Mouse (Mus musculus): Measurements from ENCODE around the gene Rps18. TPM values are rescaled to one million over a fixed set of nuclear protein-coding genes. Genes with fewer than 3 reads are reported as not detected.
"Not testable (repeated sequence)": the region's sequence is repeated elsewhere in the genome, so short reads cannot be mapped to it uniquely, and the experiment has no call there.

The Rps18 gene
- polyA plus RNA-seq, 1 experiment from 2014 or later = 923 TPM

DNA sequence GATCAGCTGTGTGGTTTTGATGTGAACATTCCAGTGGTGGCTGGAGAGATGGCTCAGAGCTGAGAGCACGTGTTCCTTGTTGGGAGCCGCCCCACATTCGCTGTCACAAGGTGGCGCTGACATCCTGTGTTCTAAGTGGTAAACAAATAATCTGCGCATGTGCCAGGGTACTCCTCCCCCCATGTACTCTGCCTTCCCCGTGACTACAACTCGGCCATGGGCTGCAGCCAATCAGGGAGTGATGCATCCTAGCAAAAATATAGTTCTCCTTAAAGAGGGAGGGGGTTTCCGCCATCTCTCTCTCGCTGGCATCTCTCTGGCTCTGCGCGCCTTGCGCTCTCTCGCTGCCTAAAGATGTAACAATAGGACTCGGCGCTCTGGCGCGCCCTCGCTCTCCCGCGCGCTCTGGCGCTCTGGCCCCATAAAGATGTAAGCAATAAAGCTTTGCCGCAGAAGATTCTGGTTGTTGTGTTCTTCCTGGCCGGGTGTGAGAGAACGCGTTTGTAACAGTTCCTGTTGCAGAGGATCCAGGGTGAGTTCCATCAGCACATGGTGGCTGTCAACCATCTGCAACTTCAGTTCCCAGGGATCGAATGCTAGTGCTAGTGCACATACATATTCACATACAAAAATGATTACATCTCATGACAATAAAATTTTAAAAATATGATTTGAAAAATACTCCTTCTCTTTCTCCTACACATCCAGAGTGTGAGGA lies 25.6 kb upstream of the Rps18 start:
- H3K9ac ChIP-seq = peak overlapping the region; percentile 55; the same call in 1 of the 2 replicates
- not testable (repeated sequence) for H3K36me3 ChIP-seq, H3K4me1 ChIP-seq, H3K9me3 ChIP-seq
- H3K27ac ChIP-seq = peak overlapping the region; percentile 76; the same call in 1 of the 2 replicates
- ATAC-seq (ENCODE audit: low FRiP score, low read depth) = peak; percentile 94
- H3K4me3 ChIP-seq = peak overlapping the region; percentile 42
- peak overlapping the region; percentile 63 for H3K4me2 ChIP-seq (replicated peaks)
- 1% methylated on average over 27 of the region's 27 CpGs for WGBS
- peaks cover 35% of the 10 kb centered on the region for H3K27me3 ChIP-seq (replicated peaks)

DNA sequence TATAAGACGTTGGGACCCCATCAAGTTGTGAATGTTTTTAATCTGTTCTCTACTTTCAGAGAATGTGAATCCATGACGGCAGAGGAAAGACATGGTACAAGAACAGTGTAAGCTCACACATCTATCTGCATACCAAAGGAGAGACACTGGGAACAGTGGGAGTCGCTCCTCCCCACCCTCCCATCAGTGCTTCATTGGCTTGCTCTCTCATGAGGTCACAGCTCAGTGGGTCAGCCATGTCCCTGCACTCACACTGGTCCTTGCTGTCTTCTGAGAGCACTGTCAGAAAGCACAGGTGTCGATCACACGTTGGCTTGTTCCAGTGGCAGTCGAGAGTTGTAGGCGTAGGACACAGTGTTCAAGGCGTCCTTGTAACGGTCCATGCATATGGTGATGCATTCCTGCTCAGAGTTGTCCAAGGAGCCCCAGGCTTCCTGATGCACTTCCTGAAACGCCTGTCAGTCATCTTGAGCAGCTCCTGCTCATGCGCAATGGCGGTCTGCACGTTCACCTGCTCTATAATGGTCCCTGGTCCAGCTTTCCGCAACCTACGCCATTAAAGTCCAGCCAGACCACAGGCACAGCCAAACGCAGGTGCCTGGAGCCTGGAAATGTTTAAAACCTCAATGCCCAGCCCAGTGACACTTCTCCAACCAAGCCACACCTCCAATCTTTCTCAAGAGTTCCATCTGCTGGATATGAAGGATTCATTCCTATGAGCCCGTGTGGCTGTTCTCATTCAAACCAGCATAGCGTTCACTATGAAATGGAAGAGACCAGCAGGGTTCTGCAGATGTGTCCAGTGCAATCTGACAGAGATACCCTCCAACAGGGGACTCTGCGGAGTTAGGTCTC lies 24.6 kb upstream of the Rps18 start:
- no peak overlapping the region for H3K4me3 ChIP-seq
- peak; percentile 2; the same call in 1 of the 2 replicates for ATAC-seq (ENCODE audit: low FRiP score, low read depth)
- WGBS = 78% methylated on average over 19 of the region's 19 CpGs
- H3K27ac ChIP-seq = no peak overlapping the region
- H3K27me3 ChIP-seq (replicated peaks) = peaks cover 37% of the 10 kb centered on the region
- peak overlapping the region; percentile 63 for H3K4me2 ChIP-seq (replicated peaks)
- no peak overlapping the region for H3K9ac ChIP-seq
- no peaks in the 10 kb centered on the region for H3K36me3 ChIP-seq
- H3K4me1 ChIP-seq = peaks cover 7% of the 10 kb centered on the region
- H3K9me3 ChIP-seq = no peaks in the 10 kb centered on the region

DNA sequence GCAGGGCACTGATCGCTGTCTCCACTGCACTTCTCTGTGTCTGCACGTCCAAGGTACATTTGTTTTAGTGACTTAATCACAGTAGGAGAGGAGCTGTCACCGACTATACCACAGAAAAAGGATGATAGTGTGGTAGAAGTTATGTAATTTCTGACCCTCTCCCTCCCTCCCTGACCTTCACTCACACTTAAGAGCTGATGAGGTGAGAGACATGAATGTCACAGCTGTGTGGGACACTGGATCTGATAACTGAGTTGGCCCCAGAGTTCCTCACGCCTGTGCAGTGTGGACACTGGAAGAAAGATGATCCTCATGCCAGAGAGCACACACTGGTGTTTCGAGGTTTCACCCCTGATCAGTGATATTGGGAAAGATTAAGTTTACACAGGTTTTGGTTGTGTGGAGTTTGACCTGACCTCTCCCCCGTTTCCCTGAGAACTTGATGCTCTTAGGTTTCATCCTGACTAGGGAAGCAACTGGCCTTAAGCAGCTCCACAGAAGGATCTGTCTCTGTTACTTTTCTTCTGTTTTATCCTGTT lies 23.8 kb upstream of the Rps18 start:
- no peak for ATAC-seq (ENCODE audit: low FRiP score, low read depth)
- Histone ChIP-seq H3K4me2 (replicated peaks) (no peak overlapping the region), H3K27ac (no peak overlapping the region), H3K9ac (no peak overlapping the region), H3K9me3 (no peaks in the 10 kb centered on the region), H3K4me1 (peaks cover 7% of the 10 kb centered on the region), H3K4me3 (no peak overlapping the region), H3K36me3 (no peaks in the 10 kb centered on the region), H3K27me3 (replicated peaks) (peaks cover 37% of the 10 kb centered on the region)
- WGBS = 73% methylated on average over 6 of the region's 6 CpGs

DNA sequence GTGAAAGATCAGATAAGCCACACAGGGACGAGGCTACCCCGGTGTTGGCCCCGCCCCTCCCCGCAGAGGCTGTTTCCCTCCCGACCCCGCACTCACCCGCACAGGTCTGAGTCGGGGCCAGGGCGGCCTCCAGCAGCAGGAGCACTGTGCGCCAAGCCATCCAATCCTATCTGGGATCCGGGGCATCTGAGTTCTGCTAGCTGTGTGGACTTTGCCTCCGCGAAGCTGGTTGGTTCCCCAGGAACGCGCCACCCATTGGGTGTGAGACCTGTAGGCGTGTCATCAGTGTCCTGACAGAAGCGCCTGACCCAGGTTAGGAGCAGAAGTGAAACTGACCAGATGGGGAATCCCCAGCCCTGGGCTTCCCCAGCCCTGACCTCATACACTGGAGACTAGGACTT lies 22.8 kb upstream of the Rps18 start:
- Histone ChIP-seq H3K9ac (0 out of 2 replicates have a peak overlapping the region, but pooled peaks have one; percentile 33), H3K4me3 (peak overlapping the region; percentile 31; the same call in 1 of the 2 replicates), H3K4me2 (replicated peaks) (peak overlapping the region; percentile 60), H3K27ac (no peak overlapping the region), H3K9me3 (no peaks in the 10 kb centered on the region), H3K27me3 (replicated peaks) (peaks cover 37% of the 10 kb centered on the region), H3K4me1 (peaks cover 7% of the 10 kb centered on the region), H3K36me3 (no peaks in the 10 kb centered on the region)
- WGBS = under 1% methylated on average over 17 of the region's 17 CpGs
- no peak for ATAC-seq (ENCODE audit: low FRiP score, low read depth)

DNA sequence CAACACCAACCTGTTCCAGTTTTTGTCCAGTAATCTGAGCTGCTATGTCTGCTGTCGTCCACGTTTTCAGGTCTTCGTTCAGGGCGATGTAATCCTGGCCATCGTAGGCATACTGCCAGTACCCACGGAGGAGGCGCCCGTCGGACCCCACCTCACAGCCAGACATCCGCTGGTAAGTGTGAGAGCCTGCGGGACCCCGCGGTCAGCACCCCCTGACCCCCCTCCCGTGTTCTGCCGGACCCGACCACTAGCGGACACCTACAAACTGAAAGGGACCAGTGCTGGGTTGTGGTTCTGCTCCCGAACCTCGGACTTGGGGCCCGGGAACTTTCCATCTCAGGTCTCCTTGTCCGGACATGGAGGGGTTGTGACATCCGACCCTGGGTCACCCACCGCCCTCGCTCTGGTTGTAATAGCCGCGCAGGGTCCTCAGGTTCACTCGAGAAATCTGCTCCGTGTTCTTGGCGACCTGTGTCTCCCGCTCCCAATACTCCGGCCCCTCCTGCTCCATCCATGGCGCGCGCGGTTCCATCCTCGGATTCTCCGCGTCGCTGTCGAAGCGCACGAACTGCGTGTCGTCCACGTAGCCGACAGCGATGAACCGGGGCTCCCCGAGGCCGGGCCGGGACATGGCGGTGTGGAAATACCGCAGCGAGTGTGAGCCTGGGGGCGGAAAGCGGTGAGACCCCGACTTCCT lies 22.2 kb upstream of the Rps18 start:
- 2% methylated on average over 57 of the region's 57 CpGs for WGBS
- Histone ChIP-seq H3K4me3 (peak overlapping the region; percentile 31; the same call in 1 of the 2 replicates), H3K27me3 (replicated peaks) (peaks cover 37% of the 10 kb centered on the region), H3K4me2 (replicated peaks) (peak overlapping the region; percentile 60), H3K4me1 (peaks cover 7% of the 10 kb centered on the region), H3K36me3 (no peaks in the 10 kb centered on the region), H3K9me3 (no peaks in the 10 kb centered on the region), H3K9ac (0 out of 2 replicates have a peak overlapping the region, but pooled peaks have one; percentile 33), H3K27ac (no peak overlapping the region)
- ATAC-seq (ENCODE audit: low FRiP score, low read depth) = no peak

DNA sequence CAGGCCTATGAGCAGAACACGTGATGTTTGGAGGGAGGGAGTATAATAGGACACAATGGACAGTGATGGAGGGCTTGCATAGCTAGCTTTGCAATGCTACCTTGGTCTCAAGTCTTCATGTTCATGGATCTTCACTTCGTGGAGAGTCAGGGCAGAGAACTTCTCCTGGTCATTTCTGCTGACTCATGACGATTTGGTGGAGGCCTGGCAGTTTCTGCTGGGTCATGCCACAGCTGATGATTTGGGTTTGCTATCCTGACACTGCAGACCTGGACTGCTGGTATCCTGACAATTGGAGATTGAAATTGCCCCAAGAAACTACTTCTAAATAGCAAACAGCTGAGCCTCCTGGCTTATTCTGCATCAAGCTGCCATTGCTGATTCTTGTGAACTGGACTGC lies 17.8 kb upstream of the Rps18 start:
- Histone ChIP-seq H3K4me3 (no peak overlapping the region), H3K9ac (no peak overlapping the region), H3K4me1 (peaks cover 4% of the 10 kb centered on the region), H3K4me2 (replicated peaks) (no peak overlapping the region), H3K27me3 (replicated peaks) (peaks cover 23% of the 10 kb centered on the region), H3K36me3 (no peaks in the 10 kb centered on the region), H3K9me3 (no peaks in the 10 kb centered on the region), H3K27ac (no peak overlapping the region)
- ATAC-seq (ENCODE audit: low FRiP score, low read depth) = no peak
- WGBS = 64% methylated on average over 3 of the region's 3 CpGs

DNA sequence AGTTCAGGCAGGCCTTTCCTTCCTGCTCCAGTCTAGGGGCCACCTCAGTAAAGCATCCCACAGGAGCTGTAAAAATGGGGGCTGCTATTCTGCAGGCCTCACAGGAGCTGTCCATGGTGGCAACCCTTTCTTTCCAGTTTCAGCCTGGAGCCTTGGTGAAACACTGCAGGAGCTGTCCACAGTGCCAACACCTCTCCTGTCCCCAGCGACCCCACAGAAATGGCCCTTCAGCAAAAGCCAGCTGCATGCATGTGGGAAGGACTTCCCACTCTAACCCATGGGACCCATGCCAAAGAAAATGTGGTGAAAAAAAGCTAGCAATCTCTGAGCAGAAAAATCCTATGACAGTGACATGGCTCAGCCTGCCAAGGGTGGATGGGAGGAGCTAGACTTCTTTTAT lies 16.9 kb upstream of the Rps18 start:
- no peak overlapping the region for H3K27ac ChIP-seq
- WGBS = 8% methylated on average over 1 of the region's 1 CpGs
- H3K27me3 ChIP-seq (replicated peaks) = peaks cover 15% of the 10 kb centered on the region
- no peak overlapping the region for H3K4me2 ChIP-seq (replicated peaks)
- no peak overlapping the region for H3K4me3 ChIP-seq
- no peaks in the 10 kb centered on the region for H3K36me3 ChIP-seq
- H3K9me3 ChIP-seq = no peaks in the 10 kb centered on the region
- H3K9ac ChIP-seq = no peak overlapping the region
- no peaks in the 10 kb centered on the region; the same call in 1 of the 2 replicates for H3K4me1 ChIP-seq
- no peak for ATAC-seq (ENCODE audit: low FRiP score, low read depth)

DNA sequence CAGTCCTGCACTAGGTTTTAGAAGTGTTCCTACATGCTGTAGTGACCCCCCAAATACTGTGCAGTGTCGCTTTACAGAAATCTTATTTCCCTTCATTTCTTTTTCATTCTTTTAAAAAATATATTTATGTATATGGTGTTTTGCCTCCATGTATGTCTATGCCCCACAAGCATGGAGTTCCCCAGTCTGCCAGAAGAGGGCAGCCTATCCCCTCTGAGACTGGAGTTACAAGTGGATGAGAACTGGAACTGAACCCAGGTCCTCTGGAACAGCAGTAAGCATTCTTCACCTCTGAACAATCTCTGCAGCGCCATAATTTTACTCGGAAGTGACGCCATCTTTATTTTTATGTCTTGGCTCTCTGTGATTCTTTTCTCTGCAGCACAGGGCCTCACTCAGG lies 13.6 kb upstream of the Rps18 start:
- ATAC-seq (ENCODE audit: low FRiP score, low read depth) = no peak
- 79% methylated on average over 4 of the region's 4 CpGs for WGBS
- H3K27ac ChIP-seq = no peak overlapping the region
- H3K27me3 ChIP-seq (replicated peaks) = peaks cover 5% of the 10 kb centered on the region; the same call in 1 of the 2 replicates
- no peak overlapping the region for H3K4me2 ChIP-seq (replicated peaks)
- H3K36me3 ChIP-seq = peaks cover 22% of the 10 kb centered on the region
- no peak overlapping the region for H3K4me3 ChIP-seq
- H3K9me3 ChIP-seq = no peaks in the 10 kb centered on the region
- no peak overlapping the region for H3K9ac ChIP-seq
- no peaks in the 10 kb centered on the region for H3K4me1 ChIP-seq

DNA sequence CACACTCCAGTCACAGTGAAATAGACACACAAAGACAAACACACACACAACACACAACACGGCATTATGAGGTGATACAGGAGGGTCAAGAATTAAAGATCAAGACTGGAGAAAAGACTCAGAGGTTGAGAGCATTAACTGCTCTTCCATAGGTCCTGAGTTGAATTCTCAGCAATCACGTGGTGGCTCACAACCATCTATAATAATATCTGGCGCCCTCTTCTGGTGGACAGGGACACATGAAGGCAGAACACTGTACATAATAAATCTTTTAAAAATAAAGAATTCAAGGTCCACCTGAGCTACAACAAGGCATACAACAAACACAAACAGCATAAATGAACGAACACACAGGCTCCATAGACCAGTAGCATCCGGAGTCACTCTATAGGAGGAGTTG lies 13.1 kb upstream of the Rps18 start:
- Histone ChIP-seq H3K4me1 (no peaks in the 10 kb centered on the region), H3K9ac (no peak overlapping the region), H3K36me3 (peaks cover 24% of the 10 kb centered on the region), H3K4me2 (replicated peaks) (no peak overlapping the region), H3K4me3 (no peak overlapping the region), H3K27me3 (replicated peaks) (peaks cover 5% of the 10 kb centered on the region; the same call in 1 of the 2 replicates), H3K27ac (no peak overlapping the region), H3K9me3 (no peaks in the 10 kb centered on the region)
- peak; percentile 44; the same call in 1 of the 2 replicates for ATAC-seq (ENCODE audit: low FRiP score, low read depth)
- 29% methylated on average over 5 of the region's 5 CpGs for WGBS

DNA sequence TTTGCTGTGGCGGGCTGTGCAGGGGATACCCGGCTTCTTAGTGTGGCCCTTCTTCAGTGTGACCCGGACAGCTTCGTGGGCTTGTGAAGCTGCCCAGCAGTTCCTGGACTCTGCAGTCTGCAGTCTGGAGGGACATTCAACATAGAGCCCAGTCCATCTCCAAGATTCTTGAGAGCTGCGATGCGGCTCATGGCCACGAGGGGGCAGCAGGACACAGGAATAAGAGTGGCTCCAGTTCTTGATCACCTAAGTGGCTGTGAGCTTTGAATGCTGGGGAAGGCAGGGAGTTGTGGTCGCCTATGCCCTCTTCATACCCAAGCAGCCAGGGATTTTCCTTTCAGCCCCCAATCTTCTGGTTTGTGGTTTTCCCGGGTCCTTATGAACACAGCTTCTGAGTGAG lies 12.7 kb upstream of the Rps18 start:
- H3K9ac ChIP-seq = no peak overlapping the region
- H3K27ac ChIP-seq = no peak overlapping the region
- no peak overlapping the region for H3K4me2 ChIP-seq (replicated peaks)
- H3K4me3 ChIP-seq = no peak overlapping the region
- no peaks in the 10 kb centered on the region for H3K4me1 ChIP-seq
- peaks cover 27% of the 10 kb centered on the region for H3K36me3 ChIP-seq
- 3% methylated on average over 9 of the region's 9 CpGs for WGBS
- H3K9me3 ChIP-seq = no peaks in the 10 kb centered on the region
- peak; percentile 68 for ATAC-seq (ENCODE audit: low FRiP score, low read depth)
- H3K27me3 ChIP-seq (replicated peaks) = peaks cover 5% of the 10 kb centered on the region; the same call in 1 of the 2 replicates

DNA sequence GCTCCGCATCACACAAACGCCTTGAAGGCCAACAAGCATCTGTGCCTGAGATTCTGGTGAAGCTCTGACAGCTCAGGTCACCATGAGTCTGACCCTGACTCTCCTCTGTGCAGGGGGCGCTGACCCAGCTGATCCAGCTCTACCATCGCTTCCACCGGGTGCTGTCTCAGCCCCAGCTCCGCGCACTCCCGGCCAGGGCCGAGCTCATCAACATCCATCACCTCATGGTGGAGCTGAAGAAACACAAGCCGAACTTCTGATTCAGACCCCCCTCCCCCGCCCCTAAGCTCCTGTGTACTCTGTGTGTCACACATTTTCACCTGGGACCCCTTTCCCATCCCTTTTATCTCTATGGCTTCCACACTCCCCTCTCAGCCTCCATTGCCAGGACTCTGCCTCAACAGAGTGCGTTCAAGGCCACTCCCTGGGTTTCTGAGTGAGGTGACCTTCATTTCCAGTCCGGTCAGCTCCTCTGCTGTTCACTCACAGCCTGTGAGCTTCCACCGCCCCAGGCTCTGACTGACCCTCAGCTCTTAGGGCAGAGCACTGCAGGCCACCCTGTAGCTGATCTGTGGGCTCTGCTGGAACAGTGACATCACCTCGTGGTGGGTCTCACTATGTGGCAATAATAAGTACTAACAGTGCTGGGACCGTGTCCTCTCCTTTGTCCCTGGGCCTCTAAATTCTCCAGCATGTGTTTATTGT lies 10.2 kb upstream of the Rps18 start:
- H3K4me3 ChIP-seq = no peak overlapping the region

More for the DNA sequence above, 10.2 kb upstream of the Rps18 start:
- WGBS = 88% methylated on average over 16 of the region's 16 CpGs
- Histone ChIP-seq H3K9me3 (no peaks in the 10 kb centered on the region), H3K27me3 (replicated peaks) (no peaks in the 10 kb centered on the region), H3K36me3 (peaks cover 50% of the 10 kb centered on the region), H3K4me1 (no peaks in the 10 kb centered on the region), H3K4me2 (replicated peaks) (no peak overlapping the region), H3K27ac (no peak overlapping the region), H3K9ac (no peak overlapping the region)
- no peak for ATAC-seq (ENCODE audit: low FRiP score, low read depth)
